Mouse (Mus musculus): ENCODE results near the gene Rptor.

GRCm38 (mm10) chr11:119913935-119914314 is 311.2 kb downstream of the Rptor start:
- TF ChIP-seq CTCF (IDR thresholded peaks at IDR 0.05; ENCODE audit: low read depth) = no peak
- TF ChIP-seq EP300 (IDR thresholded peaks at IDR 0.05; ENCODE audit: low read depth) = no peak

Measured in liver, postnatal 0 days (tissue).